Mouse (Mus musculus): ENCODE results near the gene Olfr745.

Olfr745 gene

DNA sequence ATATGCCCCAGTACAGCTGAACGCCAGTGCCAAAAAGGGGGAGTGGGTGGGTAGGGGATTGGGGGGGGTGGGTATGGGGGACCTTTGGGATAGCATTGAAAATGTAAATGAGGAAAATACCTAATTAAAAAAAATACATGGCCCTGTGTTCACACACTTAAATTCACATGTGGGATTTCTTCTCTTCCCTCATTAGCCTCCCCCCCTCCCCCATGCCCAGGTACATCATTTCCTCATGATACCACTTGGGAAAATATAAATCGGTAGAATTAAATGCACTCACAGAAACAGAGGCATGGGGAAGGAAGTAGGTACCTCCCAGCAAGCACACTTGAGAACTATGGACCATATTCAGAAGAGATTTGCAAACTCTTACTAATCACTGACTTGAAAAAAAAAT is at the start of gene Olfr745:
Olfr745 (plus strand) TSS at position 301 of the 400 bp plus-strand sequence.
- DNase-seq: no peak

DNA sequence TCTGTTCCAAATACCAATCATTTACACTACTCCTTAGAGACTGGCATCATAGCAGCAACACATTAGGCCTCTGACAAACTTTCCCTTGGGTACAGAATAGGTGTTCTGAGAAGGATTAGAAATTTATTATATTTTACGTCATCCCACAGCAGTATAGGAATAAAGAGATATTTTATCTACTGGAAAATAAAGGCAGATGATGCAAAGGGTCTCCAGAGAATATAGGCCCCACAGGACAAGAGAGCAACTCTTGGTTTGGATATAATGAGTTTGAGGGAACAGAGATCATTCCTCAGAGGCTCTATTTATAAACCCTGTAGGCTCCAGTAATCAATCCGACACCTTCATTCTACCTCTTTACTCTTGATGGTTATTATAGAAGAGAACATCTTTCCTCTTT is 24.6 kb upstream of the Olfr745 start, which contains the start of gene Olfr744:
Olfr744 (plus strand) TSS at position 301 of the 400 bp plus-strand sequence.
- DNase-seq: no peak

DNA sequence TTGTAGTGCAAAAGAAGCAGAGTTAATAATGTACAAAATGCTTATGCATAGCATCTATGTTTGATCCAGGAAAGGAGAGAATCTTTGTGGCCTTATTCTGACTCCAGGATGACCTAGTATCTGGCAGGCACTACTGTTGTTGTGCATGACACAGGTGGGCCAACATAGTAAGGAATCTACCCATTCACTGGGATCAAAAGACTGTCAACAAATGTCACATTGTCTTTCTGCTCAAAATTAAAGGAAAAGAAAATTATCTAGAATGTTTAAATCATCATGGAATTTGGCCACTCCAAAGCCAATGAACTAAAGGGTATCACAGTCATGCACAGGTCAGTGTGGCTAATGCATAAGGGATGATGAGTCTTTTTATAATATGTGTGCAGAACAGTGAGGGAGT is 7.6 kb downstream of the Olfr745 start, which contains the start of gene Olfr746:
Olfr746 (plus strand) TSS at position 301 of the 400 bp plus-strand sequence.
- DNase-seq: no peak

DNA sequence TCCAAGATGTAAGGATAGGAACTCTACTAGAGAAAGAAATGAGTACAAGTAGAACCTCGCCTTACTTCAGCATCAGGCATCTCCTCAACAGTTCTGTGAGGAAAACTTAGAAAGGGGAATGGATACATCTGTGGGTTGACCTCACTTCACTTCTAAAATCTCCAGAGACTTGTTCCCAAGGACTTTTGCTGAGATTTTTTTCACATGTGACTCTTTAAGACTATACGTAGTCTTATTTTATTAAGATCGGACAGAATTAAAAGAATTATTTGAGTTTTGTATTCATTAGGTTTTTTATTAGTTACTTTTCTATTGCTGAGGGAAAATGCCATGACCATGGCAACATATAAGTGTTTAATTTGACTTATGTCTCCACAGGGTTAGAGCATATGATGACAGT is 53.9 kb downstream of the Olfr745 start, which contains the start of gene Olfr747:
Olfr747 (minus strand) TSS at position 101 of the 400 bp plus-strand sequence.
- no peak for DNase-seq

All from cerebellum, postnatal 10 days (tissue).